Comparison of ENCODE assay signal across 8 mouse cellular contexts in genomic region chr3:88235216-88235615, GRCm38 (mm10). TPM values are rescaled to one million over a fixed set of nuclear protein-coding genes. Genes with fewer than 3 reads are reported as not detected.
DNase-seq lines count a peak whose midpoint lies in the region; ATAC-seq and TF ChIP-seq lines count a peak whose summit lies in the region.
"Had no signal": no experiment of that assay in that cellular context is flagged by ENCODE, and none has a peak within 500 bp of the region (broad histone marks: within the 10 kb centered on the region; RNA-seq: fewer than 3 reads in every experiment).

No protein-coding gene starts in this region.

- no peak for TF ChIP-seq POLR2A in bone marrow macrophage, adult 2 months (IDR thresholded peaks at IDR 0.05; ENCODE audit: borderline replicate concordance, low read depth, low read length)

- H3K9ac ChIP-seq in lung, embryonic 14.5 days, result no peak overlapping the region
- H3K9ac ChIP-seq in forebrain, embryonic 12.5 days, result peak overlapping the region; percentile 3; the same call in 1 of the 2 replicates
- H3K9ac ChIP-seq in heart, embryonic 11.5 days (ENCODE audit: low read depth, low read length), result no peak overlapping the region
- H3K9ac ChIP-seq: heart, embryonic 15.5 days had no signal

- H3K36me3 ChIP-seq in lung, embryonic 14.5 days (ENCODE audit: insufficient read depth), result no peaks in the 10 kb centered on the region
- H3K36me3 ChIP-seq in forebrain, embryonic 12.5 days (replicated peaks), result peaks cover 2% of the 10 kb centered on the region
- H3K36me3 ChIP-seq in splenic B cell, adult 2 months (ENCODE audit: control insufficient read depth, insufficient read depth, low read length, poor library complexity, severe bottlenecking), result no peaks in the 10 kb centered on the region
- H3K36me3 ChIP-seq in heart, embryonic 11.5 days (ENCODE audit: control insufficient read depth, insufficient read depth, low read length), result no peaks in the 10 kb centered on the region
- H3K36me3 ChIP-seq: heart, embryonic 15.5 days had no signal

- DNase-seq in lung, embryonic 14.5 days, result peak; percentile 47
- DNase-seq in lung, postnatal 10 days, result no peak
- DNase-seq in splenic B cell, adult 2 months (ENCODE audit: low read depth, low spot score), result peak; percentile 68
- DNase-seq in adrenal gland, postnatal 36 days, result no peak

- H3K4me3 ChIP-seq in lung, embryonic 14.5 days (ENCODE audit: low read depth, low read length), result no peak overlapping the region
- no peak overlapping the region for H3K4me3 ChIP-seq in bone marrow macrophage, adult 2 months (ENCODE audit: insufficient read depth, low read length)
- no peak overlapping the region for H3K4me3 ChIP-seq in forebrain, embryonic 12.5 days (replicated peaks)
- no peak overlapping the region for H3K4me3 ChIP-seq in heart, embryonic 11.5 days (ENCODE audit: low read depth, low read length)
- H3K4me3 ChIP-seq: heart, embryonic 15.5 days had no signal

- peaks cover 48% of the 10 kb centered on the region for H3K27me3 ChIP-seq in lung, embryonic 14.5 days (ENCODE audit: insufficient read depth, low read length)
- H3K27me3 ChIP-seq in forebrain, embryonic 12.5 days, result peaks cover 54% of the 10 kb centered on the region
- no peaks in the 10 kb centered on the region for H3K27me3 ChIP-seq in splenic B cell, adult 2 months (ENCODE audit: control insufficient read depth, insufficient read depth, low read length, poor library complexity, severe bottlenecking)
- peaks cover 81% of the 10 kb centered on the region for H3K27me3 ChIP-seq in heart, embryonic 11.5 days (ENCODE audit: control insufficient read depth, insufficient read depth, low read length)

- no peaks in the 10 kb centered on the region for H3K4me1 ChIP-seq in lung, embryonic 14.5 days (ENCODE audit: insufficient read depth)
- H3K4me1 ChIP-seq in bone marrow macrophage, adult 2 months (ENCODE audit: control insufficient read depth, insufficient read depth, low read length), result peaks cover 8% of the 10 kb centered on the region
- H3K4me1 ChIP-seq in forebrain, embryonic 12.5 days, result peaks cover 96% of the 10 kb centered on the region
- H3K4me1 ChIP-seq in heart, embryonic 11.5 days (ENCODE audit: control insufficient read depth, insufficient read depth, low read length), result no peaks in the 10 kb centered on the region

- ATAC-seq in lung, embryonic 14.5 days (ENCODE audit: insufficient read depth), result no peak
- no peak for ATAC-seq in forebrain, embryonic 12.5 days (ENCODE audit: low FRiP score)
- ATAC-seq in heart, embryonic 11.5 days (replicated peaks; ENCODE audit: insufficient number of reproducible peaks, low FRiP score, low TSS enrichment), result no peak

- no peaks in the 10 kb centered on the region for H3K9me3 ChIP-seq in lung, embryonic 14.5 days (ENCODE audit: low read depth, low read length)
- no peaks in the 10 kb centered on the region for H3K9me3 ChIP-seq in forebrain, embryonic 12.5 days
- no peaks in the 10 kb centered on the region for H3K9me3 ChIP-seq in heart, embryonic 11.5 days (replicated peaks; ENCODE audit: control insufficient read depth, low read length)
- H3K9me3 ChIP-seq: heart, embryonic 15.5 days had no signal

- TF ChIP-seq CTCF in lung, embryonic 14.5 days (IDR thresholded peaks at IDR 0.05; ENCODE audit: low read depth), result peak; percentile 65
- TF ChIP-seq CTCF in bone marrow macrophage, adult 2 months (IDR thresholded peaks at IDR 0.05; ENCODE audit: low read depth, low read length), result 0 out of 2 replicates have a peak, but pooled peaks have one; percentile 18

- WGBS in lung, embryonic 14.5 days, result 9% methylated on average over 3 of the region's 3 CpGs
- WGBS in forebrain, embryonic 12.5 days, result 5% methylated on average over 3 of the region's 3 CpGs
- WGBS in heart, embryonic 11.5 days (ENCODE audit: insufficient replicate concordance), result 11% methylated on average over 3 of the region's 3 CpGs

- H3K27ac ChIP-seq in lung, embryonic 14.5 days (ENCODE audit: low read depth), result no peak overlapping the region
- H3K27ac ChIP-seq in bone marrow macrophage, adult 2 months (ENCODE audit: insufficient read depth, low read depth, low read length), result no peak overlapping the region
- H3K27ac ChIP-seq in forebrain, embryonic 12.5 days, result peak overlapping the region; percentile 99
- H3K27ac ChIP-seq in heart, embryonic 11.5 days (ENCODE audit: low read depth, low read length), result no peak overlapping the region
- H3K27ac ChIP-seq: heart, embryonic 15.5 days had no signal

- H3K4me2 ChIP-seq in lung, embryonic 14.5 days, result no peak overlapping the region
- no peak overlapping the region for H3K4me2 ChIP-seq in forebrain, embryonic 12.5 days
- no peak overlapping the region for H3K4me2 ChIP-seq in heart, embryonic 11.5 days
- H3K4me2 ChIP-seq: heart, embryonic 15.5 days had no signal

RNA-seq across cellular contexts. Expression of gene Rhbg, which starts 19.3 kb away (rescaled TPM):
- polyA plus RNA-seq in lung, embryonic 14.5 days (2014; fragmentation: Nextera tagmentation; extraction: Ambion mirVana), result not detected in 2 replicates
- not detected in 2 replicates for polyA plus RNA-seq in bone marrow macrophage, adult 2 months (2012; ENCODE audit: insufficient read depth, insufficient read length, missing spikeins)
- polyA plus RNA-seq in forebrain, embryonic 12.5 days (2016; fragmentation: Nextera tagmentation; extraction: Ambion mirVana), result 0.28 TPM in 1 of 2 replicates, not detected in the other
- total RNA-seq in adrenal gland, postnatal 36 days (2021), result 1 to 10 TPM; 5.5 to 7.9 TPM
- polyA plus RNA-seq in heart, embryonic 11.5 days (2014; fragmentation: Nextera tagmentation; extraction: Ambion mirVana), result 0.10 TPM in 1 of 2 replicates, not detected in the other

RNA-seq across cellular contexts. Expression of gene Gm38392, which starts 51.8 kb away (rescaled TPM):
- not detected in 2 replicates for polyA plus RNA-seq in lung, embryonic 14.5 days (2014; fragmentation: Nextera tagmentation; extraction: Ambion mirVana)
- 0.48 TPM in 1 of 2 replicates, not detected in the other for polyA plus RNA-seq in bone marrow macrophage, adult 2 months (2012; ENCODE audit: insufficient read depth, insufficient read length, missing spikeins)
- polyA plus RNA-seq in forebrain, embryonic 12.5 days (2016; fragmentation: Nextera tagmentation; extraction: Ambion mirVana), result 0.31 TPM in 1 of 2 replicates, not detected in the other
- 1 to 10 TPM in 1 of 2 experiments, under 1 TPM in 1; 0.99 to 1.5 TPM for total RNA-seq in adrenal gland, postnatal 36 days (2021)
- 0.31 TPM in 1 of 2 replicates, not detected in the other for polyA plus RNA-seq in heart, embryonic 11.5 days (2014; fragmentation: Nextera tagmentation; extraction: Ambion mirVana)
- polyA plus RNA-seq: heart, embryonic 15.5 days had no signal

Comparison
In these comparisons a context has a peak if more than half of its experiments do, and no peak if none do; other contexts are left out.
1. DNase-seq: peak in lung, embryonic 14.5 days (single experiment) and splenic B cell, adult 2 months (single experiment); none in lung, postnatal 10 days (single experiment) and adrenal gland, postnatal 36 days (0 of 2).